Mouse (Mus musculus) spleen, adult 2 months (tissue): ENCODE data around the gene Myo18a.

Experiments used
- CTCF ChIP-seq: fragments of 200-500 bp; IDR thresholded peaks from 2 replicates; pipeline ENCODE4 v1.5.1; 2011; ENCODE audit warnings: mild to moderate bottlenecking, inconsistent platforms; ENCODE audit not compliant: insufficient read depth, insufficient read length, insufficient replicate concordance; ENCODE audit errors: extremely low read depth
- POLR2A ChIP-seq: fragments of 200-500 bp; IDR thresholded peaks from 2 replicates; pipeline ENCODE4 v1.6.1; 2011; ENCODE audit warnings: low read depth, low read length, inconsistent platforms

DNA sequence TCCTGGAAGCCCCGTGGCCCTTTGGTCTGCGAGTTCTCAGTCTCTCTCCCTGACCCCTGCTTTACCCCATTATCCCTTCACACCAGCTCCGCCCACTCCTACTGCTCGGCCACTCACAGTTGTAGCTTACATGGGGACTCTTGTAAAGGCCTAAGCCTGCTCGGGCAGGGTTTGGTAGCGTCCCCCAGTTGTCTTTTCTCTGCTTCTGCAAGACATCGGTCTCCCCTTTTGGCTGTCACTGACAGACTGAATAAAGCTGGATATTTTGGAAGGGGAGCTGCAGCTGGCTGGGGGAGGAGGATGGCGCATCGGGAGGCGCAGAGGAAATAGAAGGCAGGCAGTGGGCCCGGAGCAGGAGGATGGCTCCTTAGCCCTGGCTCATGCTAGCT is 113.7 kb downstream of the Myo18a start:
- TF ChIP-seq CTCF (no peak), POLR2A (no peak)
